Mouse (Mus musculus): ENCODE results near the gene Dnlz. TPM values are rescaled to one million over a fixed set of nuclear protein-coding genes. Genes with fewer than 3 reads are reported as not detected.

Dnlz gene
- polyA plus RNA-seq, 1 experiment, result 18.9 TPM

GRCm38 (mm10) chr2:26320245-26321185 lies 31.4 kb downstream of the Dnlz start:
- no peak for DNase-seq (ENCODE audit: low spot score)

GRCm38 (mm10) chr2:26319519-26320244 lies 32.2 kb downstream of the Dnlz start:
- no peak for DNase-seq (ENCODE audit: low spot score)

DNA sequence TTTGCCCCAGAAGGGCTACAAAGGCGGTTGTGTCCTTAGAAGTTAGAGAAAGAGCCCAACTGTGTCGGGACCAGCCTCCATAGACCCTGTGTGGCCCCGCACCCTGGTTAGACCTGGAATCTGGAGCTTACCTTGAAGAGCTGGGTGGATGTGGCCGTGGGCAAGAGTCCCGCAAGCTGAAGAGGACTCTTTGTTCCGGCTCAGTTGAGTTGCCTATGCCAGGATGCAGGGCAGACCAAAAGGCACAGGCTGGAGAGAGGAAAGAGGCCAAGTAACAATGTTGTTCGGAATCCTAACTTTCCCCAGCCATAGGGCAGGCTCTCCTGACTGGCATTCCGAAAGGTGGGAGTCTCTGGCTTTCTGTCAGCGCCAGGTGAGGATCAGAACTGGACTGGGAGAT lies 32.8 kb downstream of the Dnlz start:
- no peak for DNase-seq (ENCODE audit: low spot score)

GRCm38 (mm10) chr2:26317991-26318672 lies 33.8 kb downstream of the Dnlz start:
- DNase-seq (ENCODE audit: low spot score), result no peak

GRCm38 (mm10) chr2:26317371-26317770 lies 34.5 kb downstream of the Dnlz start:
- DNase-seq (ENCODE audit: low spot score), result no peak

GRCm38 (mm10) chr2:26316576-26317246 lies 35.2 kb downstream of the Dnlz start:
- DNase-seq (ENCODE audit: low spot score), result no peak

DNA sequence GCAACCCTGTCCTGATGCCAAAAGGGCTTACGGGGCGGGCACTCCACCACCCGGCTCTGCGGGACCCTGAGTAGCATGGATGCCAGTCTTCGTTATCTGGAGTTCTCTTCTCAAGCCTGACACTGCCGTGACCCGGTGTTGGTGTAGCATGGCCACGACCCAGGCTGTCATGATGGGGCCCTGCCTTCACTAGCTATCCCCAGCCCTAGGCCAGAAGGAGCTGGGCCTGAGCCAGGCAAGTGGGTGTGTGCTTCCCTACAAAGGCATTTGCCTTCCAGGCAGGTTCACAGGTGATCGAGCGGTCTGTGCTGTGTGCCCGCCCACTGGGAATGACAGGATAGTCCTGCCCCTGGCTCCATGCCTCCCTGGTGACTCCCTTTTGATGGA lies 36.0 kb downstream of the Dnlz start:
- DNase-seq (ENCODE audit: low spot score), result no peak

GRCm38 (mm10) chr2:26315072-26315924 lies 36.6 kb downstream of the Dnlz start, which contains the start of gene Gpsm1:
Gpsm1 (plus strand) TSS chr2:26315515.
- peak; percentile 68 for DNase-seq (ENCODE audit: low spot score)

DNA sequence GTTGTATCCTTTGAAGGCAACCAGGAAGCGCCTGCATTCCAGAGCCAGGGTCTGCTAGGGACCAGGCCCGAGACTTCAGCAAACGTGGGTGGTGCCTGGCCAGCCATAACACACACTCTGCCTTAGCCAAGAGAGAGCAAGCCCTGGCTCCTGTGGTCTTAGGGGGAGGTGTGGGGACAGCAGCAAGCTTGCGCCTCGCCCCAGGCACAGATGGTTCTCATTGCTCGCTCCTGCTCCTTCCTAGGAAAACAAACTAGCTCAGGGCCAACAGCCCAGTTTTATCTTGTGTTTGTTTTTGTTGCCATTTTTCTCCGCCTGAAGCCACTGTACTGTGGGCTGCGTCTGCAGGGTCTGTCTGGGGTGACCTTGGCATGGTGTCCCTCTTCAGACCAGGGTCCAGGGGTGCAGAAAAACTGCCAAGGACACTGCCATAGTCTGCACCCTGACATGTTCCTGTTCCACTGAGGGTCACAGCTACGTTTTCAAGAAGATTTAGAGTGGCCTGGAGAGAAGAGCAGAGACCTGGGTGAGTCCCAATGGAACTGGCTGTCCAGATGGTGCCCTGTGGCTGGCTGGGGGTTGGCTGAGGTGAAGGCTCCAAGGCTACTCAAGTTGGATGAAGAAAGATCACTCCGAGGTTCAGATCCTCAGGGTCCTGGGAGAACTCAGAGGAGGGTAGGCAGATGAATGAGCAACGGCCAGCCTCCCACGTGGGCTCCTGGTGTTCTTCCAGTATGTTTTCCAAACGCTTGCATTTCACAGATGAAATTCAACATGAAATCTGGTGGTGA lies 37.4 kb downstream of the Dnlz start:
- no peak for DNase-seq (ENCODE audit: low spot score)

DNA sequence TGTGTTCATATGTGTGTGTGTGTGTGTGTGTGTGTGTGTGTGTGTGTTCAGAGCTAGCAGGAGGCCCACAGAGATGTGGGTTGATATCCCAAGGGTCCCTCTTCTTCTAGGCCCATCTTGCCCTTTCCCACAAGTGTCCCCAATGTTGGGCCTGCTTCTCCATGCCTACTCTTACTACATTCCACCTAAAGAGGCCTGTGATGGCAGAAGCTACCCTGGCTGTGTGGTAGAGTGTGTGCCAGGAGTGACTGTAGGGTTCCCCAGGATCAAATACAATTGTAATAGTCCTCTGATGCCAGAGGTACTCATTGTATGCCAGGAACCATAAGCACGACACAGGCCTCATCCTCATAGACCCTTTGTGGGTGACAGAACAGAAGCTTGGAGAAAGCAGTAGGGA lies 38.5 kb downstream of the Dnlz start:
- no peak for DNase-seq (ENCODE audit: low spot score)

GRCm38 (mm10) chr2:26312812-26313211 lies 39.1 kb downstream of the Dnlz start:
- no peak for DNase-seq (ENCODE audit: low spot score)

DNA sequence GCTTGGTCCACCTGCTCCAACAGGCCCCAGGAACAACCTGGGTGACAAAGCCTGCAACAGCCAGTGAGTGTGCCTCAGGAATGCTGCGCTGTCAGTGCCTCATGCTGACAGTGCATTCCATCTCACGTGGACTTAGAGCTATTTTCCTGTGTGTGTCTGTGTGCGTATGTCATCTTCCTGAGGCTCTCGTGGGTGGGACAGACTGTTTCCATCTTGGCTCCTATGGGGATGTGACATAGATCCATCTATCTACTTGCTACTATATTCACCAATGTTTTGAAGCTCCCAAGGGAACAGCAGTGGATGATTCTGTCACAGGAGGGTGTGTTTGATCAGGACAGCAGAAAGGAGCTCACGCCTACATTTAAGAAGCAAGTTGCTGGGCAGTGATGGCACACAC lies 40.0 kb downstream of the Dnlz start:
- DNase-seq (ENCODE audit: low spot score), result no peak

GRCm38 (mm10) chr2:26309739-26310138 lies 42.2 kb downstream of the Dnlz start:
- no peak for DNase-seq (ENCODE audit: low spot score)

GRCm38 (mm10) chr2:26306702-26307101 lies 45.2 kb downstream of the Dnlz start:
- no peak for DNase-seq (ENCODE audit: low spot score)

GRCm38 (mm10) chr2:26305555-26305954 lies 46.4 kb downstream of the Dnlz start:
- no peak for DNase-seq (ENCODE audit: low spot score)

DNA sequence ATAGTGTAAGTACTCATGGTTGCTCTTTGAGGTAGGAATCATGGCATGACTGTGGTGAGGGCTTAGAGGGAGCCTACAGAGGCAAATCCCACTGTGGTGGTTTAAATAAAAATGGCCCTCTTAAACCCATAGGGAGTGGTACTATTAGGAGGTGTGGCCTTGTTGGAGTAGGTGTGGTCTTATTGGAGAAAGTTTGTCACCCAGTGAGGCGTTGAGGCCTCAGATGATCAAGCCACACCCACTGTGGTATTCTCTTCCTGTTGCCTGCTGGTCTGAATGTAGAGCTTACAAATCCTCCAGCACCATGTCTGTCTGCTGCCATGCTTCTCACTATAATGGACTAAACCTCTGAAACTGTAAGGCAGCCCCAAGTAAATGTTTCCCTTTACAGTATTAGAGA lies 47.2 kb downstream of the Dnlz start:
- no peak for DNase-seq (ENCODE audit: low spot score)

GRCm38 (mm10) chr2:26302005-26302503 lies 49.9 kb downstream of the Dnlz start:
- DNase-seq (ENCODE audit: low spot score), result no peak

GRCm38 (mm10) chr2:26300808-26301174 lies 51.1 kb downstream of the Dnlz start:
- DNase-seq (ENCODE audit: low spot score), result peak; percentile 69

GRCm38 (mm10) chr2:26300161-26300807 lies 51.6 kb downstream of the Dnlz start:
- DNase-seq (ENCODE audit: low spot score), result no peak

All from urinary bladder, adult 2 months (tissue).